Mouse (Mus musculus): Measurements from ENCODE around the gene Neu3. TPM values are rescaled to one million over a fixed set of nuclear protein-coding genes. Genes with fewer than 3 reads are reported as not detected.
"Not testable (repeated sequence)": the region's sequence is repeated elsewhere in the genome, so short reads cannot be mapped to it uniquely, and the experiment has no call there.

Gene Neu3
- polyA plus RNA-seq, 1 experiment from 2014 or later, result 3.9 TPM

DNA sequence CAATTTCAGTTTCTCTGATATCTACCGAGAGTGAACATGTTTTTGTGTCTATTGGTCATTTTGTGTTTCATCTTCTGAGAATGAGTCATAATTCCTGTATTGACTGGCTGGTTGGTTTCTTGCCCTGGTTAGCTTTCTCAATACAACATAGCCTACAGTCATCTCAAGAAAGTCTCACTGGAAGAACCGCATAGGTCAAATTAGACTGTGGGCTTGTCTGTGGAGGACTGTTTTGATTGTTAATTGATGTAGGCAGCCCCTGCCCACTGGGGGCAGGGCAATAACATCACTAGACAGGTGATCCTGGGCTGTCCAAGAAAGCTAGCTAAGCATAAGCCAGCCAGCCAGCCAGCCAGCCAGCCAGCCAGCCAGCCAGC lies 5.6 kb upstream of the Neu3 start:
- Histone ChIP-seq H3K27ac (replicated peaks) (no peak overlapping the region), H3K36me3 (peaks cover 23% of the 10 kb centered on the region), H3K4me3 (no peak overlapping the region), H3K9me3 (no peaks in the 10 kb centered on the region), H3K4me2 (no peak overlapping the region), H3K4me1 (peaks cover 24% of the 10 kb centered on the region), H3K9ac (no peak overlapping the region), H3K27me3 (replicated peaks) (no peaks in the 10 kb centered on the region)
- no peak for ATAC-seq (ENCODE audit: extremely low read depth, insufficient number of reproducible peaks, low FRiP score, low TSS enrichment)
- WGBS, result 83% methylated on average over 2 of the region's 2 CpGs

DNA sequence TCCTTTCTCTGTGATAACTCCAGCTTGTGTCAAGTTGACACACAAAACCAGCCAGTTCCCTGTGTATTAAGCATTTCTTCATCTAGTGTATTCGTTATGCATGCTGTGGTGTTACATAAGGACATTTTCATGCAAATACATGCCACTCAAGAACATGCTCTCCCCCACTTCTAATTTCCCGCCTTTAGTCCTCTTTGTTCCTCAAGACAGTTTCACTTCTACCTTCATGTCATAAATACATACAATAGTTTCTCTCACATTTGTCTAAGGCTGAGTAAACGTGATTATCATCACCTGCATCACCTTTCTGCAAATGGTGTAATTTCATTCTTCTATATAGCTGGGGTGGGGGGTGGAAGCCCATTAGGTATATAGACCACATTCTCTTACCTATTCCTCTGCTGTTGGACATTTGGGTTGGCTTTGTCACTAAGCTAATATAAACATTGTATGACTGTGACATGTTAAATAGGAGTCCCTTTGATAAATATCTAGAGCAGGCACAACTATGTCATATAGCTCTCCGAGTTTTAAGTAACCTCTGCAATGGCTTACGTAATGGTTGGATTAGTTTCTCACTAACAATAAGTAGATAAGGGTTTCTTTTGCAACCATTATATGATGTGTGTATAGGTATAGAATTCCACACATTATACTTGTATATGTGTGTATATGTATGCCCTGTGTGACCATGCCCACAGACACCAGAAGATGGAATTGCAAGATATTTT lies 5.1 kb upstream of the Neu3 start:
- Histone ChIP-seq H3K9me3 (no peaks in the 10 kb centered on the region), H3K36me3 (peaks cover 18% of the 10 kb centered on the region), H3K4me1 (peaks cover 25% of the 10 kb centered on the region), H3K27ac (replicated peaks) (no peak overlapping the region), H3K4me3 (no peak overlapping the region), H3K27me3 (replicated peaks) (no peaks in the 10 kb centered on the region), H3K9ac (no peak overlapping the region), H3K4me2 (no peak overlapping the region)
- no peak for ATAC-seq (ENCODE audit: extremely low read depth, insufficient number of reproducible peaks, low FRiP score, low TSS enrichment)
- 79% methylated on average over 5 of the region's 5 CpGs for WGBS

DNA sequence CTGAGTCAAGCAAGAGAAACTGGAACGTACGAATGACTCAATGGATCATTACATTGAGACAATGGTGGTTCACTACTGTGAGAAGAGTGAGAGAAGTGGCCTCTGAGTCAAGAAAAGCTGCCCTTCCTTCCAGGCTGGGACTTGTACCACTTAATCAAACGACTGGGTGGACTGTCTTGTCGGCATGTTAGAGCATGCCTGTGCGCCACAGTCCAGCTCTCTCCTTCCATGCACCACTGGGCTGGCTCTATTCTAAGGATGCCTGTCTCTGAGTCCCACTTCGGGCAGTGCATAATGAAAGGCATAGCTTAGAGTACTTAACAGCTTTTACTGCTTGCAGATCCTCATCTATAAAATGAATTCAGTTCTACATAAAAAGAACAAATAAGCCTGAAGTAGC lies 2.1 kb downstream of the Neu3 start:
- Histone ChIP-seq H3K9ac (no peak overlapping the region), H3K27me3 (replicated peaks) (no peaks in the 10 kb centered on the region), H3K4me1 (peaks cover 60% of the 10 kb centered on the region), H3K36me3 (0 out of 2 replicates have a peak, but pooled peaks cover 9% of the 10 kb centered on the region), H3K9me3 (no peaks in the 10 kb centered on the region), H3K27ac (replicated peaks) (no peak overlapping the region), H3K4me2 (peak overlapping the region; percentile 43), H3K4me3 (0 out of 2 replicates have a peak overlapping the region, but pooled peaks have one; percentile 12)
- WGBS, result 51% methylated on average over 6 of the region's 6 CpGs
- no peak for ATAC-seq (ENCODE audit: extremely low read depth, insufficient number of reproducible peaks, low FRiP score, low TSS enrichment)

DNA sequence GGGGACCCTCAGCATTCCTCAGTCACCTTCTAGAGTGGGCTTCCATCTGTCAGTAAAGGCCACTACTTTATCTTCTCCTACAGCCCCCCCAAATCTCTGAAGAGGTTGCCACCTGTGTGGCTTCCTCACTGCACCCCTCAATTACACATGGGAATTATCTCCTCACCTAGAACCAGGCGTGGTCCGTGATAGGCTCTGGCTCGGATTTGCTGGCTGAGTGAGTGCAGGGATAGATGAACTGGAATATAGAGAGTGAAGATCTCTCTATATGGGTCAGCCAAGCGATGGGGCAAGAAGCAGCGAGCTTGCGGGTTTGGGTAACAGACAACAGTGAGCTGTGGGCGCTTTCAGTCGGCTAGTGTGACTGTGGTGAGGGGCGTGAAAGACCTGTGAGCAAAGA lies 2.7 kb downstream of the Neu3 start:
- H3K9me3 ChIP-seq, result no peaks in the 10 kb centered on the region
- H3K4me2 ChIP-seq, result peak overlapping the region; percentile 43
- no peak for ATAC-seq (ENCODE audit: extremely low read depth, insufficient number of reproducible peaks, low FRiP score, low TSS enrichment)
- H3K4me3 ChIP-seq, result 0 out of 2 replicates have a peak overlapping the region, but pooled peaks have one; percentile 12
- no peaks in the 10 kb centered on the region for H3K27me3 ChIP-seq (replicated peaks)
- H3K9ac ChIP-seq, result 0 out of 2 replicates have a peak overlapping the region, but pooled peaks have one; percentile 0
- H3K27ac ChIP-seq (replicated peaks), result no peak overlapping the region
- 55% methylated on average over 9 of the region's 9 CpGs for WGBS
- H3K4me1 ChIP-seq, result peaks cover 60% of the 10 kb centered on the region
- 0 out of 2 replicates have a peak, but pooled peaks cover 9% of the 10 kb centered on the region for H3K36me3 ChIP-seq

- 20% methylated on average over 16 of the region's 16 CpGs for WGBS
- ATAC-seq (ENCODE audit: extremely low read depth, insufficient number of reproducible peaks, low FRiP score, low TSS enrichment), result no peak
- peak overlapping the region; percentile 43 for H3K4me2 ChIP-seq
- H3K9ac ChIP-seq, result 0 out of 2 replicates have a peak overlapping the region, but pooled peaks have one; percentile 0
- H3K27me3 ChIP-seq (replicated peaks), result no peaks in the 10 kb centered on the region
- no peak overlapping the region for H3K4me3 ChIP-seq
- H3K36me3 ChIP-seq, result 0 out of 2 replicates have a peak, but pooled peaks cover 9% of the 10 kb centered on the region
- H3K4me1 ChIP-seq, result peaks cover 60% of the 10 kb centered on the region
- no peaks in the 10 kb centered on the region for H3K9me3 ChIP-seq
- H3K27ac ChIP-seq (replicated peaks), result no peak overlapping the region; the same call in 1 of the 2 replicates
These were observed 3.4 kb downstream of the Neu3 start for GRCm38 (mm10) chr7:99824649-99825483.

- Histone ChIP-seq H3K27me3 (replicated peaks) (no peaks in the 10 kb centered on the region), H3K4me2 (no peak overlapping the region), H3K27ac (replicated peaks) (no peak overlapping the region), H3K4me1 (peaks cover 60% of the 10 kb centered on the region), H3K9ac (no peak overlapping the region), H3K4me3 (no peak overlapping the region), H3K9me3 (no peaks in the 10 kb centered on the region), H3K36me3 (0 out of 2 replicates have a peak, but pooled peaks cover 9% of the 10 kb centered on the region)
- WGBS, result 85% methylated on average over 10 of the region's 10 CpGs
- no peak for ATAC-seq (ENCODE audit: extremely low read depth, insufficient number of reproducible peaks, low FRiP score, low TSS enrichment)
These were observed 5.1 kb downstream of the Neu3 start for GRCm38 (mm10) chr7:99823045-99823663.

DNA sequence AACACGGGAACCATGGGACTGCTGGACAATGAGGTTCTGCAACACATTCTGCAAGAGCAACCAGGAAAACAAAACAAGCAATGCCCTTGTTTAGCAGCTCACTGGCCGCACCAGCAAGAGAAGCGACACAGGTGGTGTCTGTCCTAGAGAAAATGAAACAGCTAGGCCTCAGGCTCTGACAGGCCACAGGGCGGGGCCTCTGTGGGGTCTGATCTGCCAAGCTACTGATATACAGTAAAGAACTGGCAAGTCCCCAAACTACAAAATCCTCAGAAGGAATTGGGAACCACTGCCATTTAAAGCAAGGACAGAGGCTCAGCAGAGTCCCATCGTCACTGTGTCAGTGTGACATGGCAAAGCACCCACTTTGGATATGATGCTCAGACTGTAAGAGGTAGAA lies 5.8 kb downstream of the Neu3 start:
- 0 out of 2 replicates have a peak, but pooled peaks cover 9% of the 10 kb centered on the region for H3K36me3 ChIP-seq
- H3K27me3 ChIP-seq (replicated peaks), result no peaks in the 10 kb centered on the region
- no peaks in the 10 kb centered on the region for H3K9me3 ChIP-seq
- peaks cover 59% of the 10 kb centered on the region for H3K4me1 ChIP-seq
- WGBS, result 64% methylated on average over 5 of the region's 5 CpGs
- no peak for ATAC-seq (ENCODE audit: extremely low read depth, insufficient number of reproducible peaks, low FRiP score, low TSS enrichment)
- no peak overlapping the region for H3K9ac ChIP-seq
- H3K27ac ChIP-seq (replicated peaks), result 0 out of 2 replicates have a peak overlapping the region, but pooled peaks have one; percentile 8
- H3K4me2 ChIP-seq, result no peak overlapping the region
- no peak overlapping the region for H3K4me3 ChIP-seq

DNA sequence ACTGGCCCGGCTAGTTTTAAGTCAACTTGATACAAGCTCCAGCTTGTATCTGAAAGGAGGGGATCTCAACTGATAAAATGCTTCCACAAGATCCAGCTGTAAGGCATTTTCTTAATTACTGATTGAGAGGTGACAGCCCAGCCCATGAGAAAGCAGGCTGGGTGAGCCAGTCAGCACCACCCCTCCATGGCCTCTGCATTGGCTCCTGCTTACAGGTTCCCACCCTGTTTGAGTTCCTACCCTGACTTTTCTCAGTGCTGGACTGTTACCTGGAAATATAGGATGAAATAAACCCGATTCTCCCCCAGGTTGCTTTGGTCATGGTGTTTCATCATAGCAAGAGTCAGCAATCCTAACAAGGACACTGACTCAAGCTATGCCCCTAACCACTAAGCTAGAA lies 6.3 kb downstream of the Neu3 start:
- Histone ChIP-seq H3K27ac (replicated peaks) (0 out of 2 replicates have a peak overlapping the region, but pooled peaks have one; percentile 8), H3K36me3 (0 out of 2 replicates have a peak, but pooled peaks cover 9% of the 10 kb centered on the region), H3K27me3 (replicated peaks) (no peaks in the 10 kb centered on the region), H3K9me3 (no peaks in the 10 kb centered on the region), H3K4me1 (peaks cover 60% of the 10 kb centered on the region), H3K9ac (no peak overlapping the region), H3K4me2 (no peak overlapping the region), H3K4me3 (no peak overlapping the region)
- no peak for ATAC-seq (ENCODE audit: extremely low read depth, insufficient number of reproducible peaks, low FRiP score, low TSS enrichment)
- 46% methylated on average over 2 of the region's 2 CpGs for WGBS

DNA sequence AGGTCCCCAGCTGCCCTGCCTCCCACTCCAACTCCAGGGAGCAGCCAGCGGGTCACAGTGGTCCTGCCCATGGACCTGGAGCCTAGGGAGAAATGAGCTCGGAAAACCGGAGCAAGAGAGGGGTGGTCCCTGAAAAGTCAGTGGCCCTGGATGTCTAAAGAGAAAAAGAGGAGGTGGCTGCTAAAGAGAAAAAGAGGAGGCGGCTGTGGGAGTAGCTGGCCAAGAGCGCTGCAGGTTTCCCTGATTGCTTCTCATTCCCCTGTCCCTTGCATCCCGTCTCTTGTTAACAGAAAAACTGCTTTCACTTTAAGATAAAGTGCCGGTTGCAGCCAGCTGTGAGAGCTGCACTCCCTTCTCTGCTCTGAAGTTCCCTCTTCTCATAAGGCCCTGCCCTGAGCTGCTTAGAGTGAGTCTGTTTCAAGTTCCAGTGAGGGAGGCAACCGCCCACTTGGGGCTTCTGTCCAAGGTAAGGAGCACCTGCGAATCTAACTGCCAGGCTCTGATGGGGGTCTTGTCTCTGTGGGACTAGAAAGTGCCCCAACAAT lies 10.0 kb downstream of the Neu3 start:
- Histone ChIP-seq H3K9ac (peak overlapping the region; percentile 37; the same call in 1 of the 2 replicates), H3K4me1 (peaks cover 27% of the 10 kb centered on the region), H3K27ac (replicated peaks) (0 out of 2 replicates have a peak overlapping the region, but pooled peaks have one; percentile 32), H3K4me2 (peak overlapping the region; percentile 46), H3K4me3 (0 out of 2 replicates have a peak overlapping the region, but pooled peaks have one; percentile 14), H3K36me3 (peaks cover 17% of the 10 kb centered on the region)
- 20% methylated on average over 9 of the region's 9 CpGs for WGBS
- not testable (repeated sequence) for ATAC-seq (ENCODE audit: extremely low read depth, insufficient number of reproducible peaks, low FRiP score, low TSS enrichment); H3K27me3 ChIP-seq (replicated peaks); H3K9me3 ChIP-seq

DNA sequence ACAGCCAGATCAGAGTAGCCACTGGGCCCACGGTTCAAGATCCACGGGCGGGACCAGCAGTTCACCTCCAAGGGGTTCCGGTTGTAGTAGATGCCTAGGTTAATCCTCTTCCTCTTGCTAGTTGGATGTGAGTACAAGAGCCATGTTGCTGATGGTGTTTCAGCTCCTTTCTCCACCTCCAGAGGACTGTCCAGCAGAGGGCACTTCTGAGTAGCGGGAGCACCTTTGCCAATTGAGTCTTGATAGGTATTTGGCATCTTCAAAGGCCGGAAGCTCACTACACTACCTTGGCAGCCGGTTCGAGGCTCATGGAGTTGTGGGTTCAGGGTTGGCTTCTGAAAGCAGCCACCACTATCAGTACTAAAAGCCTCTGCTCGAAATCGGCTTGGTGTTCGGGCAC lies 14.8 kb downstream of the Neu3 start:
- Histone ChIP-seq H3K36me3 (peaks cover 21% of the 10 kb centered on the region), H3K27ac (replicated peaks) (no peak overlapping the region), H3K4me3 (no peak overlapping the region), H3K9ac (no peak overlapping the region), H3K4me1 (peaks cover 9% of the 10 kb centered on the region), H3K4me2 (no peak overlapping the region), H3K9me3 (no peaks in the 10 kb centered on the region), H3K27me3 (replicated peaks) (no peaks in the 10 kb centered on the region)
- ATAC-seq (ENCODE audit: extremely low read depth, insufficient number of reproducible peaks, low FRiP score, low TSS enrichment), result no peak
- WGBS, result 79% methylated on average over 11 of the region's 11 CpGs

DNA sequence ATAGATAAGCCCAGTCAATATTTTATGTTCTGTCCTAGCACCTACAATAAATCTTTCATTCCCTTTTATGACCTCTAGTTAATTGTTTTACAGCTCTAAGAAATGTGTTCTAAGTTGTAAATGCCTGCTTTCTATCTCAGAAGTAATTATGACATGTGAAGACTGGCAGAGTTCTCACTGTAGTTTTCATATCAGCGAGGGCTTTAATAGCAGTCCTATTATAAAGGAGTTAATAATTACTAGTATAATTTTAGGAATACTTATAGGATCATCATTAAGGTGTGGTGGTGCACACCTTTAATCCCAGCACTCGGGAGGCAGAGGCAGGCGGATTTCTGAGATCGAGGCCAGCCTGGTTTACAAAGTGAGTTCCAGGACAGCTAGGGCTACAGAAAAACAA lies 16.6 kb downstream of the Neu3 start:
- H3K36me3 ChIP-seq, result peaks cover 21% of the 10 kb centered on the region
- H3K4me1 ChIP-seq, result 0 out of 2 replicates have a peak, but pooled peaks cover 3% of the 10 kb centered on the region
- no peak overlapping the region for H3K27ac ChIP-seq (replicated peaks)
- no peak overlapping the region for H3K4me2 ChIP-seq
- H3K9me3 ChIP-seq, result no peaks in the 10 kb centered on the region
- no peak for ATAC-seq (ENCODE audit: extremely low read depth, insufficient number of reproducible peaks, low FRiP score, low TSS enrichment)
- H3K27me3 ChIP-seq (replicated peaks), result no peaks in the 10 kb centered on the region
- H3K4me3 ChIP-seq, result no peak overlapping the region
- no peak overlapping the region for H3K9ac ChIP-seq
- 88% methylated on average over 4 of the region's 4 CpGs for WGBS

All from heart, embryonic 13.5 days (tissue).